In genomic region chr8:26886783-26887486, GRCm38 (mm10) we compare ENCODE assay signal across 10 mouse cellular contexts.
DNase-seq lines count a peak whose midpoint lies in the region; ATAC-seq lines count a peak whose summit lies in the region.
"Had no signal": no experiment of that assay in that cellular context is flagged by ENCODE, and none has a peak within 500 bp of the region (broad histone marks: within the 10 kb centered on the region; RNA-seq: fewer than 3 reads in every experiment).

No protein-coding gene starts in this region.

- no peak overlapping the region for H3K9ac ChIP-seq in heart, embryonic 11.5 days (ENCODE audit: low read depth, low read length)
- H3K9ac ChIP-seq in intestine, embryonic 14.5 days (ENCODE audit: low read length), result no peak overlapping the region
- no peak overlapping the region for H3K9ac ChIP-seq in midbrain, embryonic 11.5 days (ENCODE audit: low read length)

- peak; percentile 27; the same call in 1 of the 2 replicates for ATAC-seq in heart, embryonic 11.5 days (replicated peaks; ENCODE audit: insufficient number of reproducible peaks, low FRiP score, low TSS enrichment)
- 0 out of 2 replicates have a peak, but pooled peaks have one; percentile 33 for ATAC-seq in intestine, embryonic 14.5 days (replicated peaks; ENCODE audit: low FRiP score, low TSS enrichment, low read depth)
- ATAC-seq in midbrain, embryonic 11.5 days (ENCODE audit: low FRiP score), result no peak
- ATAC-seq in megakaryocyte-erythroid progenitor cell, adult 5-6 weeks (replicated peaks; ENCODE audit: low FRiP score, low TSS enrichment, poor library complexity, severe bottlenecking), result no peak

- WGBS in heart, embryonic 11.5 days (ENCODE audit: insufficient replicate concordance), result 58% methylated on average over 13 of the region's 13 CpGs
- 67% methylated on average over 13 of the region's 13 CpGs for WGBS in intestine, embryonic 14.5 days
- WGBS in midbrain, embryonic 11.5 days, result 78% methylated on average over 13 of the region's 13 CpGs

- peak overlapping the region; percentile 36; the same call in 1 of the 2 replicates for H3K27ac ChIP-seq in heart, embryonic 11.5 days (ENCODE audit: low read depth, low read length)
- no peak overlapping the region for H3K27ac ChIP-seq in intestine, embryonic 14.5 days (ENCODE audit: low read depth)
- no peak overlapping the region for H3K27ac ChIP-seq in midbrain, embryonic 11.5 days (ENCODE audit: low read depth, low read length)
- H3K27ac ChIP-seq: left cerebral cortex, adult 2 months had no signal

- H3K4me3 ChIP-seq in heart, embryonic 11.5 days (ENCODE audit: low read depth, low read length), result no peak overlapping the region
- no peak overlapping the region for H3K4me3 ChIP-seq in intestine, embryonic 14.5 days (ENCODE audit: low read depth, low read length)
- no peak overlapping the region for H3K4me3 ChIP-seq in midbrain, embryonic 11.5 days (ENCODE audit: low read depth, low read length)
- H3K4me3 ChIP-seq: left cerebral cortex, adult 2 months had no signal

- no peaks in the 10 kb centered on the region for H3K27me3 ChIP-seq in heart, embryonic 11.5 days (ENCODE audit: control insufficient read depth, insufficient read depth, low read length)
- no peaks in the 10 kb centered on the region for H3K27me3 ChIP-seq in intestine, embryonic 14.5 days (replicated peaks; ENCODE audit: control insufficient read depth, insufficient read depth, low read length)
- no peaks in the 10 kb centered on the region for H3K27me3 ChIP-seq in midbrain, embryonic 11.5 days (ENCODE audit: control insufficient read depth, insufficient read depth, low read length)

- H3K4me1 ChIP-seq in heart, embryonic 11.5 days (ENCODE audit: control insufficient read depth, insufficient read depth, low read length), result peaks cover 40% of the 10 kb centered on the region
- H3K4me1 ChIP-seq in intestine, embryonic 14.5 days (replicated peaks; ENCODE audit: control insufficient read depth, insufficient read depth, low read length), result peaks cover 12% of the 10 kb centered on the region
- H3K4me1 ChIP-seq in midbrain, embryonic 11.5 days (ENCODE audit: control insufficient read depth, insufficient read depth, low read length), result no peaks in the 10 kb centered on the region

- no peak for DNase-seq in heart, adult 8-10 months (ENCODE audit: low spot score)
- DNase-seq in NIH3T3 (ENCODE audit: low read depth), result peak; percentile 42
- DNase-seq in intestine, embryonic 14.5 days (ENCODE audit: low spot score), result no peak
- DNase-seq in lung, postnatal 4 days, result peak; percentile 35 to 65
- no peak for DNase-seq in midbrain, embryonic 11.5 days (ENCODE audit: low spot score, missing footprints)
- DNase-seq in gastrocnemius, postnatal 10 days, result no peak
- DNase-seq: kidney, adult 11 months had no signal

- H3K36me3 ChIP-seq in heart, embryonic 11.5 days (ENCODE audit: control insufficient read depth, insufficient read depth, low read length), result no peaks in the 10 kb centered on the region
- H3K36me3 ChIP-seq in intestine, embryonic 14.5 days (ENCODE audit: control insufficient read depth, insufficient read depth, low read length), result no peaks in the 10 kb centered on the region
- H3K36me3 ChIP-seq in midbrain, embryonic 11.5 days (ENCODE audit: control insufficient read depth, insufficient read depth, low read length), result no peaks in the 10 kb centered on the region

- no peak overlapping the region for H3K4me2 ChIP-seq in heart, embryonic 11.5 days
- H3K4me2 ChIP-seq in intestine, embryonic 14.5 days (ENCODE audit: low read length), result no peak overlapping the region
- H3K4me2 ChIP-seq in midbrain, embryonic 11.5 days, result no peak overlapping the region

- no peaks in the 10 kb centered on the region for H3K9me3 ChIP-seq in heart, embryonic 11.5 days (replicated peaks; ENCODE audit: control insufficient read depth, low read length)
- H3K9me3 ChIP-seq in intestine, embryonic 14.5 days (ENCODE audit: control insufficient read depth, low read length), result no peaks in the 10 kb centered on the region
- H3K9me3 ChIP-seq in midbrain, embryonic 11.5 days (ENCODE audit: control insufficient read depth, low read length), result no peaks in the 10 kb centered on the region

Comparison
In these comparisons a context has a peak if more than half of its experiments do, and no peak if none do; other contexts are left out.
1. ATAC-seq: peak in heart, embryonic 11.5 days (single experiment) and intestine, embryonic 14.5 days (single experiment); none in midbrain, embryonic 11.5 days (single experiment) and megakaryocyte-erythroid progenitor cell, adult 5-6 weeks (single experiment).
2. DNase-seq: peak in NIH3T3 (single experiment) and lung, postnatal 4 days (2 of 2); none in heart, adult 8-10 months (single experiment), intestine, embryonic 14.5 days (single experiment), midbrain, embryonic 11.5 days (single experiment) and gastrocnemius, postnatal 10 days (single experiment).